Mouse (Mus musculus): ENCODE measurements around the gene Man2a1. TPM values are rescaled to one million over a fixed set of nuclear protein-coding genes. Genes with fewer than 3 reads are reported as not detected.

Man2a1 gene
- total RNA-seq, 2 experiments from 2014 or later = 87.4 to 125 TPM

- DNase-seq = no peak
Observed at GRCm38 (mm10) chr17:64630506-64630905, 30.0 kb downstream of the Man2a1 start.

DNA sequence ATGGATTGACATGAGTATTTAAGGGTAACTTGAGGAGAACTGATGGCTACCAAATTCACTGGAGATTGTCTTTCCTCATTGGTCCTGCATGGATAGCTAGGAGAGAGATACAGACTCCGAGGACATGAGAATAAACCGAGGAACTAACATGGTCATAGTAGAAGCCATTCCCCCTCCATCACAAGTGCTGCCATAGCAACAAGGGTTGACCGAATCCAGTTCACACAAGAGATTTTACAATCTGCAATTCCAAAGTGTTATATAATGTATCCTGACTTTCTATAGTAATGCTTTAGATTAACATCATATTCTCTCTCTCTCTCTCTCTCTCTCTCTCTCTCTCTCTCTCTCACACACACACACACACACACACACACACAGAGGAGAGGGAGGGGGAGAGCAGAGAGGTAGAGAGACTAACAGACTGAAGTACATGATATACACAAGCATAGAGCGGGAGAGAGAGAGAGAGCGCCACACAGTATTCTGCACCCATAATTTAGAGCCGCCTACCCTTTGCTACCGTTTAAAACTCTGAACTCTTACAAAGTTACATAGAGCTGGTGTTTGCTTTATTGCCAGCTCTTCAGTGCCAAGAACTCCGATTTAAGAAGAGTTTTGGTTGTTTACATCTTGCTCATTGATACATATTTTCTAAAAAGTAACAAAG lies 37.5 kb downstream of the Man2a1 start:
- no peak for DNase-seq

DNA sequence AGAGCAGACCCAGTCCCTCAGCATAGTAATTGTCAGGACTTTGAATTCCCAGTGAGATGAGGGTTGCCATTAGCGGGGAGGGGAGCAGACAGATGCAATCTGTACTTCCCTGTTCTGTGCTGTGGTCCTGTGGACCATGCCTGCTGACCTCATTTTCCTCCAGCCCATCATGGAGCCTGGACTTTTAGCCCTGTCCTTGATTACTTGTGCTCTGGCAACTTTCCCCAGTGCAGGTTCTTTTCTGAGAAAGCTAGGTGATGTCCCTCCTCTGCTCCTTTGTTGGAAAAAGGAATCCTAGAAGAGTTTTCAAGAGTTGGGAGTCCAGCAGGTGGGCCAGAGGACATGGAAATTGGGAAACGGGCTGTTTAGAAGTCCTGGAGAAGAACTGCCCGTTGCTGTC lies 40.8 kb downstream of the Man2a1 start:
- no peak for DNase-seq

DNA sequence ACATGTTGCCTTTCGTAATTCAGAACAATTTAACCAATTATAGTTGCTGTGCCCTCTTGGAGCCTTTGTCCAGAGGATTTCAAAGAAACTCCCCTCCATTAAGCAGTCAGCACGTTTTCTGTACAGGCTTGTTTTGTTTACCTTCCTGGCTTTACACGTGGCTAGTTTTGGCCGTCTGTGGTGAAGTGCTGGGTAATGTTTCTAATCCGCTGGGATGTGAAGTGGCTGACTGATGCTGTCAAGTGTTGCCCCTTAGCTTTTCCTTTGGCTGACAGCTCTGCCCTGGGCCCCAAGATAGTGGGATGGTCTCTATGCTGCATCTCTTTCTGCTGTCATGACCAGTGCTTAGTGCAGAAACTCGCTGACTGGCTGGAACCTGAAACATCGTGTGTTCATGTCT lies 43.1 kb downstream of the Man2a1 start:
- DNase-seq = no peak

DNA sequence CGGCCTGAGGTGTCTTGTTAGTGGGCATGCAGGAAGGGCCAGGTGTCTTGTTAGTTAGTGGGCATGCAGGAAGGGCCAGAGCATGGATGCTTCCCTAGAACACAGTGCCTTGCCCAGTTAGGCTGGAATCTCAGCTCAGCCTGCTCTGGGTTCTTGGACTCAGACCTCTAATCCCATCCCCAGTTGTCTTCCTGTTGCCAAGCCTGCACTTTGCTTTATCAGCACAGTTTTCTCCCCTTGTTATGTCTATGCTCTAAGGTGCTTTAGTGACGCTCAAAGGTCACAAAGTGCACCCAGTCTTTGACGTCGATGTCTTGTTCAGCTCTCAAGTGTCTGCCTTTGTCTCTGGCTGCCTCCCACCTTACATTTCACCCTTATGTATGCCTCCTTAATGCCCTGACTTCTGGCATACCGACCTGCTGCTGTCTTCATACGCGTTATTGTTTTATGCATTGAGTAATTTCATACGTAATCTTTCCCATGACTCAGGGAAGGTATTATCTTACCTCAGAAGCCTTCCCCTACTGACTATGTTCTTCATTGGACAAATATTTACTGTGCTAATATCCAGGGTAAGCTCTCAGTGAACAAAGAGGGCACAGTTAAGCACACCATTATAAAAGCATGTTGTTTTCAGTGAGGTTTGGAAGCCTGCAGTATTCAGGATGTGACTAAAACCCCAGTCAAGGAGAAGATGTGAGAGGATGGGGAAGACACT lies 44.5 kb downstream of the Man2a1 start:
- DNase-seq = no peak

- no peak for DNase-seq
Observed at GRCm38 (mm10) chr17:64647396-64647795, 46.9 kb downstream of the Man2a1 start.

DNA sequence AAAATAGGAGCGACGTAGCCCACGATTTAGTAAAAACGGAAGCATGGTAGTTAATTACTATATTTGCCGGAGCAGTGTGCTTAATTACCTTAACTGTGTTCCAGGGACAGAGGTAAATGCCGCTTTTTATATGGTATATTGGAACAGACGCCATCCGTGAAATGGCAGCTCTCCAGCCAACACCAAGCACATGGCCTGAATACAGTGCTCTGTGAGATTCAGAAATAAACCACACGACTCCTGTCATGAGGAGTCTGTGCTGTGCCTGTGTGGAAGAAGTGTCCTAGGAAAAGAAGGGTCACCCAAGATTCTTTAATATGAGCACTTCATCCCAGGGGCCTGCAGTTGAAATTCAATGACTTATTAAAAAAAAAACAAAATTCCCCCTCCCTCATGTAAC lies 50.2 kb downstream of the Man2a1 start:
- no peak for DNase-seq

- DNase-seq = no peak
Observed at GRCm38 (mm10) chr17:64653621-64654020, 53.1 kb downstream of the Man2a1 start.

GRCm38 (mm10) chr17:64659682-64660081 lies 59.1 kb downstream of the Man2a1 start:
- no peak for DNase-seq

GRCm38 (mm10) chr17:64666518-64666917 lies 66.0 kb downstream of the Man2a1 start:
- no peak for DNase-seq

DNA sequence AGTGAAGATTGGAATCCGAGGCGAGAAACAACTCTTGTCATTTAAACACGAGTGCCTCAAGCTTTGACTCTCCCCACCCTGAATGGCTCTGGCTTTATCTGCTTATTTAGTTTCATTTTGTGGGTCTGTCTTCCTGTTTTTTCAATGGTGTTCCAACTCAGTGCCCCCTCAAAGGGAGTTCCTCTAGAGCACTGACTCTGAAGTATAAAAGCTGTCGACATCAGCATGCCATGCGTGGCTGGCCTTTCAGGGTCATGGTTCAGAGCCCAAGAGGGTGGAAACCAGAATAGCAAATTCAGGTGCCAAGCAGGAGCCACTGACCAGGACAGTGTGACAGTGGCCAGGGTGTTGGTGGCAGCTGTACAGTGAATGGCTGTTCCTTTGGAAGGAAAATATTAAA lies 68.0 kb downstream of the Man2a1 start:
- peak; percentile 52 for DNase-seq

DNA sequence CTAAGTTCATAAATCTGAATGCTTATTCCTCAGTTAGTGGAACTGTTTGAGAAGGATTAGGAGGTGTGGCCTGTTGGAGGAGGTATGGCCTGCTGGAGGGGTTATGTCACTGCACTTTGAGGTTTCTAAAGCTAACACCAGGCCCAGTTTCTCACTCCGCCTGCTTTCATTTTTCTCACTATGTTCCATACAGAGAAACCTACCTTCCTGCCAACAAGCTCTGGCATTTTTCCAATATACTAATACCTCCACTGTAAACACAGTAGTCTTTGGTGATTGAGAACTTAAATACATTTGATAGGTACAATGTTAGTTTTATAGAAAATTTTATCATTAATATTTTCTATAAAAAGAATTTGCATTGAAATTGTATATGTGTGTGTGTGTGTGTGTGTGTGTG lies 73.9 kb downstream of the Man2a1 start:
- no peak for DNase-seq

DNA sequence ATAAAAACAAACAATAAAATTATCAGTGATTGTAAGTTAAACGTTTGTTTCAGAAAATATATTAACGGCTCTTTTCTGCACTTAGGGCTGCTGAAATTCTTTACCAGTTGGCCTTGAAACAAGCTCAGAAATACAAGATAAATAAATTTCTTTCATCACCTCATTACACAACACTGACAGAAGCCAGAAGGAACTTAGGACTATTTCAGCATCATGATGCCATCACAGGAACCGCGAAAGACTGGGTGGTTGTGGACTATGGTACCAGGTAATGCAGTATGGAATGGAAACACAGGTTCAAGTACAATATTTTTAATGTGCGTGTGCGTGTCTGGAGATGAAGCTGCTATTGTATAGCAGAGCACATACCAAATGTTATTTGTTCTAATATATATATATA lies 74.4 kb downstream of the Man2a1 start:
- DNase-seq = no peak

DNA sequence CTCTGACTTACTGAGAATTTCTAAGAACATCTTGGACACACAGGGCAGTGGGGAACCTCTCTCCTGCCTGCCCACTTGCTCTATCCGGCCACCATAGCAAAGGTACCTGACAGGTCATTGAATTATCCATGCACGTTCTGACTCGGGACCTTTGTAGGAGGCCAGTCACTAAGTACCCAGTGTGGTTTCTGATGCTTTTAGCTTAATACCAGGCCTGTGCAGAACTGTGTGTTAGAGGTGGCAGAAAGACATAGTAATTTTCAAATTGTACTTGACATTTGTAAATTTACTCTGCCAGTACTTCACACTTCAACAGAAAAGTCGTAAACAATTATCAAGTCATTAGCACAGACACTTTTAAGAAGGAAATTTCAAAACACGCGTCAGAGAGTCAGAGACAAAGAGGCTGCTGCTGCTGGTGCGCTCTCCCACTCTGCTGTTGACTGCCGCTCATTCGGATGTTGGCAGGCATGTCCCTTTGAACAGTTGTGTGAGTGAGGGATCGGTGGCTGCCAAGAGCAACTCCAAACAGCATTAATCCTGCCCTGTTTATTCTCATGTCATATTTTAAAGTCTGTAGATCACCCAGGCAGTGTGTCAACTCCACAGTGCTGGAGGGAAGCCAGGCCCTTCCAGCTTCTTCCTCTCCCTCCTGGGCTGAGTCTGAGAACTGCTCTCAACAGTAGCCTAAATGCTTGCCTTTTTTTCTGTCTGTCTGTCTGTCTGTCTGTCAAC lies 76.4 kb downstream of the Man2a1 start:
- DNase-seq = peak; percentile 67

DNA sequence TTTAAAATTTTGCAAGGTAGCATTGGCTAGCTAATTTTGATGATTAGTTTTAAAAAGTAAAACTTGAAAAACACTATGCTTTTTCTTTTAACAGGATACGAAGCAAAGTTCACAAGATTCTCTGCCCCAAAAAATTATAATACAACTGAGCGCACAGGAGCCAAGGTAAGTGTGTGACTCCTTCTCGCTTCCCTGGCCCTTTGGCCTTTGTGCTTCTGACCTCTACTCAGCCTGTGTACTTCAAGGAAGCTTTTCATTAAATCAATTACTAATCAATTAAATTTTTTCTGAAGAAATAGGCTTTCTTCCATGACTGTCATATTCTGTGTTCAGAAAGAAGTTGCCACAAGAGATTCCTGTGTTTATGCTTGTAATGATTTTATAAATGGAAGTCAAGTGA lies 80.9 kb downstream of the Man2a1 start:
- DNase-seq = no peak

- peak; percentile 51 for DNase-seq
Observed at GRCm38 (mm10) chr17:64681927-64682326, 81.4 kb downstream of the Man2a1 start.

DNA sequence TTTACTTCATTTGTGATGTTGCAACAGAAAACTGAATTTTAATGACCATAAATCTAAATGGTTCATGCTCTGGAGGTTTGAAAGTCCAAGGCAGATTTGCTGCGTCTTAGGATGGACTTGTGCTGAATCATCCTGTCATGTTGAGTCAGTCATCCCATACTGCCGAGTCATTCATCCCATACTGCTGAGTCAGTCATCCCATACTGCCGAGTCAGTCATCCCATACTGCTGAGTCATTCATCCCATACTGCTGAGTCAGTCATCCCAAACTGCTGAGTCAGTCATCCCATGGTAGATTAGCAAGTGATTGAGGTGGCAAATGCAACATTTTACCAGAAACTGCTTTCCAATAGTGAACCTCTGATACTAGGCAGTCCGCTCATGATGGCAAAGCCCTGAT lies 83.6 kb downstream of the Man2a1 start:
- no peak for DNase-seq

DNA sequence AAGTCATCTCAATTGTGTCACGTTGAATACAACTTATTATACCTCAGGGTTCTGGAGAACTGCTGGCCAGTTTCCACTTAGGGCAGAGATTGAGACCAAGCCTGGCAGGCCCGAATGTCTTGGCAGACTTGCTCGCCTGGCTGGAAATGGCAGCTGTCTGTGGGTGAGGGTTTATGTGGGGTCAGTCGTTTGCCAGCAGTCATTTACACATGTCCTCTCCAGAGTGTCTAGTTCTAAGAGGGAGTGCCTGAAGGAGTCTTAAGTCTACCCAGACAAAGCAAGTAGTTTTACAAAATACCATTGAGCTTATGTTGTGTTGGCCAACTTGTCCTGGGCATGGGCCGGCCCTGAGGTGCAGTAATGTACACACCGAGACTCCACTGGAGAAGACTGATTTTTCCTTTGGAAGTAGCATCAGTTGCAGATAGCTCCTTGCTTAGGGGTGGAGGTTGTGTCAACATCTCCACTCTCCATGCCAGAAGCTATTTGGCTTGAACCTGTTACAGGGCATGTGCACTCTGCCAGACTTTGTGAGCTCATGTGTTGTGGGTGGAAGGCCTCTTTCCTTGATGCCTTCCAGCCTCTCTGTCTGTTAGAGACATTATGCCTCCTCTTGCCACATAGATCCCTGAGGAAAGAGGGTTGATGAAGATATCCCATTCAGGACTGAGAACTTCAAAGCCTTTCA lies 84.8 kb downstream of the Man2a1 start:
- DNase-seq = peak; percentile 72

DNA sequence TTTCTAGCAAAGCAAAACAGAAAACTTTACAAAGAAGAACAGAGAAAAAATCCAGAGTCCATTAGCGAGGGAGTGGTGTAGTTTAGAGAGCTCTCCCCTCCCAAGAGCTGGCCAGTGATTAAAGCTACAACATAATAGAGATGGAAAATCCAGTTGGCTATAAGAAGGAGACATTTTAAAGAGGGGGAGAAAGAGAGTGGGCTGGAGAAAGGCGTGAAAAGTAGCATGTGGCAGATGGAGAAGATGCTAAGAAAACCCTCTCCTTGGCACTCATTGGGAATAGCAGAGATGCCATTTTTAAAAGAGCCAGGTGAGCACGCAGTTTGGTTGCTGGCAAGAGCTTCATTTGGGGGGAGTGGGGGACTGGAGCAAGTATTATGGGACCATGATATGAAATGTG lies 89.1 kb downstream of the Man2a1 start:
- no peak for DNase-seq

DNA sequence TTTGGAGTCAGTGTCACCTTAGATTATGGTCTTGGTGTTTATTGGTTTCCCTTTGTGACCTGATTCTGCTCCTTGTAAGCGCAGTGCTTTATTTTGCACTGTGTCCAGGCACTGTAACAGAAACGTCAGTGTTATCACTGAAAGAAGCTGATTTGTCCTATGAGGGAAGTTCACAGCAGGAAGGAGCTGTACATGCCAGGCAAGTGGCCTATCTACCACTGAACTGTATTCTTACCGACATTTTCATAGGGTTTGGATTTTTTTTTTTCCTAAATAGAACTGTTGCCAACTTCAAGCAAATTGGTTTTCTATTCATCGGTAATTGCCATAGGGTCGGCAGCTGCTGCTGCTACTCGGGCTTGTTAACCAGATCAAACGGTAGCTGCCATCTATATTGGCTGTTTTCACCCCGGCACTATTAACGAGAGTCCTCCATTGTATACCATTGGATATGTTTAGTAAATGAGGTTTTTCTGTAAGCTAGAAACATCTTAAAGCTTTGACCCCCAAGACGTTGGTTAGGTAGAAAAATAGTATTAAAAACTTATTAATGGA lies 96.8 kb downstream of the Man2a1 start:
- DNase-seq = no peak

GRCm38 (mm10) chr17:64698516-64698915 lies 98.0 kb downstream of the Man2a1 start:
- DNase-seq = no peak

DNA sequence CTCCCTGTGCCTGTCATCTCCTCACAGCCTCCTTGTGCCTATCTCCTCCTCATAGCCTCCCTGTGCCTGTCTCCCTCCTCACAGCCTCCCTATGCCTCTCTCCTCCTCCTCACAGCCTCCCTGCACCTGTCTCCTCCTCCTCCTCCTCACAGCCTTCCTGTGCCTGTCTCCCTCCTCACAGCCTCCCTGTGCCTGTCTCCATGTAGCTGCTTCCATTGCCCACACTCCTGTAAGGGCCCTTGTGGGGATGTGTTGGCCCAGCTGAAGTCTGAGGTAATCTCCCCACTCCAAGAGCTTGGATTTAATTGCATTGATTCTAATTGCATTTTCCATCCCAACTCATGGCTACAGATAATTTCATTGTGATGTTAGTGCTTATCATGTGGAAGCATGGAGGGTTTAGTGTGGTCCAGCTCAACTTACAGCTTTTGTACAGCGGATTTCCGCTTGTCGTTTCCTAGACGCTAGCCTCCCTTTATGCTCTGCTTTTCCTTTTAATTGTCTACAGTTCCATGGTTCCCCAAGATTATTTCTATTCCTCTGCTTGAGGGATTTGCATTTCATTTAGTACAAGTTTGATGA lies 103.2 kb downstream of the Man2a1 start:
- DNase-seq = no peak
